Mouse (Mus musculus) forebrain, embryonic 14.5 days (tissue): ENCODE data around the gene Nr1h2. TPM values are rescaled to one million over a fixed set of nuclear protein-coding genes. Genes with fewer than 3 reads are reported as not detected.
A peak's percentile ranks its signal among the peaks of the same experiment; 100 is the strongest.

Experiments
- ATAC-seq: fragments of 200-750 bp; cut with Nextera tagmentation; 2 replicates; pipeline ENCODE4 v1.8.0; 2017; ENCODE audit warnings: mild to moderate bottlenecking, moderate library complexity
- DNase-seq: peaks from one replicate; pipeline ENCODE4 v3.0.0-alpha.2; 2015; ENCODE audit warnings: low spot score
- H3K27ac ChIP-seq: fragments of 300-500 bp; sonication (generic); 2 replicates; pipeline ENCODE4 v1.5.1; 2014; ENCODE audit warnings: low read depth, mild to moderate bottlenecking, control low read depth, low read length, moderate library complexity
- H3K27me3 ChIP-seq: fragments of 300-500 bp; sonication (generic); replicated peaks from 2 replicates; pipeline ENCODE4 v1.6.1; 2014; ENCODE audit warnings: low read length, control low read depth, mixed read lengths; ENCODE audit not compliant: control insufficient read depth, insufficient read depth
- H3K36me3 ChIP-seq: fragments of 300-500 bp; sonication (generic); 2 replicates; pipeline ENCODE4 v1.6.1; 2014; ENCODE audit warnings: low read length, control low read depth; ENCODE audit not compliant: control insufficient read depth, insufficient read depth
- H3K4me1 ChIP-seq: fragments of 300-500 bp; sonication (generic); 2 replicates; pipeline ENCODE4 v1.6.1; 2014; ENCODE audit warnings: antibody characterized with exemption, low read length, control low read depth; ENCODE audit not compliant: control insufficient read depth, insufficient read depth
- H3K4me2 ChIP-seq: fragments of 300-500 bp; sonication (generic); 2 replicates; pipeline ENCODE4 v1.6.1; 2014; ENCODE audit warnings: mild to moderate bottlenecking, control low read depth, low read length
- H3K4me3 ChIP-seq: fragments of 300-500 bp; sonication (generic); 2 replicates; pipeline ENCODE4 v1.5.1; 2014; ENCODE audit warnings: low read depth, low read length, control low read depth
- H3K9ac ChIP-seq: fragments of 300-500 bp; sonication (generic); 2 replicates; pipeline ENCODE4 v1.6.1; 2014; ENCODE audit warnings: mild to moderate bottlenecking, low read length, control low read depth, moderate library complexity
- H3K9me3 ChIP-seq: fragments of 300-500 bp; sonication (generic); replicated peaks from 2 replicates; pipeline ENCODE4 v1.6.1; 2016; ENCODE audit warnings: low read length, control low read depth, mixed read lengths; ENCODE audit not compliant: control insufficient read depth
- WGBS: fragments of 180-500 bp; shearing (Covaris S2); extraction: QIAGEN DNeasy Blood & Tissue Kit; methylation state at CpG from one replicate; pipeline ENCODE4 v1.1.7; 2014; 5-methylcytosine and 5-hydroxymethylcytosine counted together
- polyA plus RNA-seq: library from polyadenylated mRNA; unstranded; fragments of >200 nt; fragmentation: Nextera tagmentation; extraction: Ambion mirVana; gene quantifications from 2 replicates; pipeline ENCODE4 v1.2.1, GENCODE M21; 2014

The Nr1h2 gene
- polyA plus RNA-seq, 1 experiment from 2014 or later: 72.6 TPM

GRCm38 (mm10) chr7:44549621-44550408 is 3.9 kb downstream of the Nr1h2 start:
- Histone ChIP-seq H3K4me1 (peaks cover 10% of the 10 kb centered on the region), H3K4me2 (no peak overlapping the region), H3K9ac (no peak overlapping the region), H3K36me3 (peaks cover 31% of the 10 kb centered on the region), H3K27me3 (no peaks in the 10 kb centered on the region), H3K9me3 (no peaks in the 10 kb centered on the region), H3K27ac (no peak overlapping the region), H3K4me3 (no peak overlapping the region)
- DNase-seq (no peak), ATAC-seq (no peak)
- WGBS: 95% methylated on average over 23 of the region's 23 CpGs

DNA sequence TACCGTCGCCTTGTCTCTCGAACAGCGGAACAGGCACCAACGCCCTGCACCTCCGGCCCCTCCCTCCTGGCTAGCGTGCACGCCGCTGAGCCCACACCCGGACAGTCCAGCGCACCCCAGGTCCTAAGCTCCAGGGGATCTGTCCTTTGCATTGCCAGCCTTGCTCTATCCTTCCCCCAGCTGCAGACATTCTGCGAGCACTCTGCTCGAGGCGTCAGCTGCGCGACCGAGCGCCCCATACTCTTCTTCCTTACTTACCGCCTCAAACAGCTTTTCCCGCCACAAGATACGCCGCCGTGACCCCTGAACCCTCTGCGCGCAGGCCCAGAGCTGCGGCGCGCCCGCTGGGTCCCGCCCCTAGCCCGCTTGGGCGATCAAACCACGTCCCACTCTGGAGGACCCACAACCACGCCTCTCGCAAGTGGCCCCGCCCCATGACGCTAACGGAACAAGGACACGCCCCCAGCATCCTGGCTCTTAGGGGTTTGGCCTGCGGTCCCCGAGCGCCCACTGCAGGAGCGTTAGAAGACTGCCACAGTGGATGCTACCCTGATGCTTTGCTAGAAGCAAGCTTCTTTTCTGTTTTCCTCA is 5.2 kb downstream of the Nr1h2 start, which contains the start of gene Pold1:
Gene Pold1 (minus strand): TSS at position 353 of the 591 bp plus-strand sequence.
- H3K36me3 ChIP-seq: peaks cover 31% of the 10 kb centered on the region
- peaks cover 10% of the 10 kb centered on the region for H3K4me1 ChIP-seq
- H3K27ac ChIP-seq: peak within 1 kb of the TSS; percentile 54
- peak within 1 kb of the TSS; percentile 50 for H3K4me3 ChIP-seq
- peak; percentile 99 for DNase-seq
- H3K27me3 ChIP-seq: no peaks in the 10 kb centered on the region
- WGBS: 0% methylated on average over 43 of the region's 43 CpGs
- peak within 1 kb of the TSS; percentile 64 for H3K9ac ChIP-seq
- ATAC-seq: peak; percentile 93
- no peaks in the 10 kb centered on the region for H3K9me3 ChIP-seq
- peak within 1 kb of the TSS; percentile 90 for H3K4me2 ChIP-seq

- Histone ChIP-seq H3K9ac (peak overlapping the region; percentile 64), H3K4me2 (peak overlapping the region; percentile 90), H3K27me3 (no peaks in the 10 kb centered on the region), H3K4me3 (peak overlapping the region; percentile 50), H3K36me3 (peaks cover 33% of the 10 kb centered on the region), H3K4me1 (peaks cover 6% of the 10 kb centered on the region), H3K9me3 (no peaks in the 10 kb centered on the region), H3K27ac (no peak overlapping the region)
- ATAC-seq: no peak
- 19% methylated on average over 5 of the region's 5 CpGs for WGBS
- no peak for DNase-seq
Observed at GRCm38 (mm10) chr7:44547725-44548124, 6.0 kb downstream of the Nr1h2 start.

GRCm38 (mm10) chr7:44547041-44547440 is 6.7 kb downstream of the Nr1h2 start:
- peak overlapping the region; percentile 64; the same call in 1 of the 2 replicates for H3K9ac ChIP-seq
- DNase-seq: no peak

DNA sequence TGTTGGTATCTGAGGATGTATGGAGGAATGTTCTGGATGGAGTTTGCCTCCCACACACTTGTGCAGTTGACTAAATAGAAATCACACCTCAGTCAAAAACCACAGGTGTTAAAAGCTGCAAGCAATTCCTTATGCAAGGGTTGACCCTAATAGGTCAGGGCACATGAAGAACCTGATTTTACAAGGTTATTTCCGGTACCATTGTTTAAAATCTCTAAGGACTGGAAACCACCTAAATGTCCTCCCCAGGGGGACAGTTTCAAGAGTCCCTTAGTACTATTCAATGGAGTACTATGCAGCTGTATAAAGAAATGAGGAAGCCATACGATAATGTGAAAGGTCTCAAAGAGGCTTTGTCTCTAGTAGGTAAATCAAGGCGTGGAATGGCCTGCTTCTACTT is 7.5 kb downstream of the Nr1h2 start:
- Histone ChIP-seq H3K4me2 (no peak overlapping the region), H3K9ac (no peak overlapping the region), H3K36me3 (peaks cover 35% of the 10 kb centered on the region), H3K27ac (no peak overlapping the region), H3K9me3 (no peaks in the 10 kb centered on the region), H3K4me1 (peaks cover 6% of the 10 kb centered on the region), H3K4me3 (no peak overlapping the region), H3K27me3 (no peaks in the 10 kb centered on the region)
- WGBS: 97% methylated on average over 3 of the region's 3 CpGs
- ATAC-seq (no peak), DNase-seq (no peak)

More at GRCm38 (mm10) chr7:44547041-44547440, 6.7 kb downstream of the Nr1h2 start:
- H3K4me3 ChIP-seq: 0 out of 2 replicates have a peak overlapping the region, but pooled peaks have one; percentile 50
- WGBS: 96% methylated on average over 13 of the region's 13 CpGs
- peak overlapping the region; percentile 90 for H3K4me2 ChIP-seq
- H3K9me3 ChIP-seq: no peaks in the 10 kb centered on the region
- peaks cover 35% of the 10 kb centered on the region for H3K36me3 ChIP-seq
- peaks cover 6% of the 10 kb centered on the region for H3K4me1 ChIP-seq
- no peaks in the 10 kb centered on the region for H3K27me3 ChIP-seq
- ATAC-seq: no peak
- no peak overlapping the region for H3K27ac ChIP-seq

DNA sequence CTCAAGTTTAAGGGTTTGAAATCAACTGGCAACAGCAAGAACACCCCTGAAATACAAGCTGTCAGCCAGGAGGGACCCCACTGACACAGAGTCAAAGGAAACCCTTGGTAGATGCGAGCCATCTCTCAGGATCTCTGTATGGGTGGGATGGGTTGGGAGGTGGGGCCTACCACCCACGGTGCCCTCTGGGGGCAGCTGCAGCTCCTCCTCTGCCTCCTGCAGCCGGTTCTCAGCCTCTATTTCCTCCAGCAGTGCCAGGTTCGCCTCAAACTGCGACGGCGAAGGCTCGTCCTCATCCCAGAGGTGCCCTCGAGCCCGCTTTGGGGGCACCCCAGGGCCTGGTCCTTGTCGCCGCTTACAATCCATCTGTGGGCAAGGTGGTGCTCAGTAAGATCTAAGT is 10.7 kb downstream of the Nr1h2 start:
- peaks cover 47% of the 10 kb centered on the region for H3K36me3 ChIP-seq
- 80% methylated on average over 12 of the region's 12 CpGs for WGBS
- H3K27me3 ChIP-seq: no peaks in the 10 kb centered on the region
- ATAC-seq (no peak), DNase-seq (no peak)
- peaks cover 5% of the 10 kb centered on the region for H3K4me1 ChIP-seq
- H3K9ac ChIP-seq: no peak overlapping the region
- no peak overlapping the region for H3K4me2 ChIP-seq
- no peak overlapping the region for H3K27ac ChIP-seq
- H3K4me3 ChIP-seq: no peak overlapping the region
- no peaks in the 10 kb centered on the region for H3K9me3 ChIP-seq

- no peak for DNase-seq
- H3K4me3 ChIP-seq: no peak overlapping the region
- no peak for ATAC-seq
- H3K4me1 ChIP-seq: peaks cover under 1% of the 10 kb centered on the region
- no peaks in the 10 kb centered on the region for H3K9me3 ChIP-seq
- H3K27ac ChIP-seq: no peak overlapping the region
- H3K4me2 ChIP-seq: no peak overlapping the region
- H3K36me3 ChIP-seq: peaks cover 52% of the 10 kb centered on the region
- no peak overlapping the region for H3K9ac ChIP-seq
- H3K27me3 ChIP-seq: no peaks in the 10 kb centered on the region
- 97% methylated on average over 11 of the region's 11 CpGs for WGBS
Observed at GRCm38 (mm10) chr7:44542555-44542954, 11.2 kb downstream of the Nr1h2 start.

GRCm38 (mm10) chr7:44538756-44539624 is 14.8 kb downstream of the Nr1h2 start:
- H3K36me3 ChIP-seq: peaks cover 82% of the 10 kb centered on the region
- ATAC-seq: no peak
- 92% methylated on average over 41 of the region's 41 CpGs for WGBS

More at GRCm38 (mm10) chr7:44538756-44539624, 14.8 kb downstream of the Nr1h2 start:
- Histone ChIP-seq H3K9me3 (no peaks in the 10 kb centered on the region), H3K27me3 (no peaks in the 10 kb centered on the region), H3K27ac (no peak overlapping the region), H3K4me1 (no peaks in the 10 kb centered on the region), H3K4me3 (no peak overlapping the region), H3K9ac (no peak overlapping the region), H3K4me2 (no peak overlapping the region)
- no peak for DNase-seq
